Mouse (Mus musculus): ENCODE data around the gene Tspyl2.

DNA sequence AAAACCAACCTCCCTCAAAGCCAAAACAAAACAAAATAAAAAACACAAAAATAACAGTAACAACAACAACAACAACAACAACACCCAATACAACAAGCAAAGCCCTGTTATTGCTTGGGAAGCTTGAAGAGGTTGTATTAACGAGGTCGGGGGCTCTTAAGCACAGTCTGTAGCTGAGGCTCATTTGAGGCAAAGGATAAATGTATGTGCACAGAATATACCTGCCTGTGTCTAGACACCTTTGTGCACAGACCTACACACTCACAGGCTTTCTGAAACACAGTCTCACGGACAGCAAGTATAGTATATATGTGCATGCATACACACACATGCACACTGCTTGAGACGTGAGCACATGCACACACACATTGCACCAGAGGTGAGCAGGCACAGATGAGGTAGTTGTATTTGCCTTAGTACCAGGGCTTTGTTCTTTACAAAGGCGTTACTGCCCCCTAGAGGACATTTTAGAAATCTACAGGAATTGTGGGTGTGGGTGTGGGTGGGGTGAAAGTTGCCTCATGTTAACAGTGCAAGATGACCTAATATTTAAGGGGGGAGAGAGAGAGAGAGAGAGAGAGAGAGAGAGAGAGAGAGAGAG, 10.4 kb upstream of the Tspyl2 start:
- TF ChIP-seq CTCF (IDR thresholded peaks at IDR 0.05; ENCODE audit: low read depth), result peak; percentile 68
- TF ChIP-seq EP300 (IDR thresholded peaks at IDR 0.05; ENCODE audit: low read depth), result no peak

Data from liver, postnatal 0 days (tissue).